Mouse (Mus musculus) CH12.LX (cell line): ENCODE data around the gene Krt19. TPM values are rescaled to one million over a fixed set of nuclear protein-coding genes. Genes with fewer than 3 reads are reported as not detected.

ENCODE experiments used
- DNase-seq: peaks from one replicate; pipeline ENCODE4 v3.0.0-alpha.2; 2013; ENCODE audit errors: extremely low read depth
- H3K27ac ChIP-seq: 2 replicates; pipeline ENCODE4 v1.5.1; 2012; ENCODE audit warnings: low read depth, mild to moderate bottlenecking, control low read depth, moderate library complexity; ENCODE audit not compliant: insufficient read depth
- H3K27me3 ChIP-seq: replicated peaks from 2 replicates; pipeline ENCODE3; 2012; ENCODE audit warnings: inconsistent platforms
- H3K36me3 ChIP-seq, 2 experiments: replicated peaks in 1 of 2; 2 replicates each; pipeline versions ENCODE3 to v1.6.1; 2012; ENCODE audit warnings: inconsistent platforms in 1 of 2, low read length in 1 of 2, mild to moderate bottlenecking in 1 of 2, mixed read lengths in 1 of 2, moderate library complexity in 1 of 2; ENCODE audit not compliant: control insufficient read depth in 1 of 2, insufficient read depth in 1 of 2
- H3K4me1 ChIP-seq, 2 experiments: 2 replicates each; pipeline ENCODE4 v1.6.1; 2012; ENCODE audit warnings: inconsistent platforms in 1 of 2, moderate library complexity in 1 of 2; ENCODE audit not compliant: insufficient read depth in 2 of 2, control insufficient read depth in 1 of 2
- H3K4me2 ChIP-seq: 2 replicates; pipeline ENCODE4 v1.6.1; 2012; ENCODE audit warnings: low read depth, mild to moderate bottlenecking, control low read depth; ENCODE audit not compliant: poor library complexity, insufficient read depth, severe bottlenecking
- H3K4me3 ChIP-seq, 3 experiments: fragments of 150-350 bp in 1 of 3; sonication (generic) in 1 of 3; replicated peaks in 1 of 3; 2 replicates each; pipeline versions ENCODE3 to v1.5.1; 2011 to 2012; ENCODE audit warnings: low read depth in 2 of 3, low read length in 2 of 3, mild to moderate bottlenecking in 2 of 3, moderate library complexity in 2 of 3, control low read depth in 1 of 3, improper control_type of control experiment in 1 of 3, inconsistent platforms in 1 of 3, mixed read lengths in 1 of 3; ENCODE audit not compliant: poor library complexity in 1 of 3
- H3K79me2 ChIP-seq: replicated peaks from 2 replicates; pipeline ENCODE4 v1.6.1; 2012; ENCODE audit warnings: mild to moderate bottlenecking, moderate library complexity; ENCODE audit not compliant: control insufficient read depth, poor library complexity, insufficient read depth, severe bottlenecking; ENCODE audit errors: extremely low read depth
- H3K9ac ChIP-seq: 2 replicates; pipeline ENCODE4 v1.6.1; 2012; ENCODE audit warnings: low read depth, mild to moderate bottlenecking, control low read depth, moderate library complexity; ENCODE audit not compliant: insufficient read depth
- H3K9me3 ChIP-seq: replicated peaks from 2 replicates; pipeline ENCODE3; 2012; ENCODE audit warnings: low read length, inconsistent platforms, mixed read lengths
- CHD1 ChIP-seq: IDR thresholded peaks from 2 replicates; pipeline ENCODE4 v1.6.1; 2012; ENCODE audit warnings: low read depth, low read length, improper control_type of control experiment, inconsistent platforms
- ELF1 ChIP-seq: IDR thresholded peaks from 2 replicates; pipeline ENCODE4 v1.6.1; 2014; ENCODE audit warnings: low read depth, mild to moderate bottlenecking, inconsistent platforms, low read length, improper control_type of control experiment
- MXI1 ChIP-seq: IDR thresholded peaks from 2 replicates; pipeline ENCODE4 v1.6.1; 2011; ENCODE audit warnings: mild to moderate bottlenecking, low read depth, low read length, improper control_type of control experiment
- POLR2AphosphoS2 ChIP-seq: IDR thresholded peaks from 2 replicates; pipeline ENCODE4 v1.6.1; 2011; ENCODE audit warnings: low read depth, low read length, improper control_type of control experiment
- RAD21 ChIP-seq: IDR thresholded peaks from 2 replicates; pipeline ENCODE4 v1.6.1; 2011; ENCODE audit warnings: low read depth, mild to moderate bottlenecking, low read length, improper control_type of control experiment, moderate library complexity
- RCOR1 ChIP-seq: conservative IDR thresholded peaks from 2 replicates; pipeline ENCODE4 v1.6.1; 2012; ENCODE audit warnings: low read depth, mild to moderate bottlenecking, inconsistent platforms, low read length, improper control_type of control experiment
- SMC3 ChIP-seq: IDR thresholded peaks from 2 replicates; pipeline ENCODE4 v1.6.1; 2011; ENCODE audit warnings: low read depth, low read length, improper control_type of control experiment
- UBTF ChIP-seq: IDR thresholded peaks from 2 replicates; pipeline ENCODE4 v1.6.1; 2012; ENCODE audit warnings: low read depth, mild to moderate bottlenecking, inconsistent platforms, low read length, improper control_type of control experiment, moderate library complexity
- USF1 ChIP-seq: IDR thresholded peaks from 2 replicates; pipeline ENCODE4 v1.6.1; 2014; ENCODE audit warnings: low read depth, mild to moderate bottlenecking, inconsistent platforms, low read length, improper control_type of control experiment
- USF2 ChIP-seq: conservative IDR thresholded peaks from 2 replicates; pipeline ENCODE4 v1.6.1; 2011; ENCODE audit warnings: low read depth, low read length, improper control_type of control experiment
- ZKSCAN1 ChIP-seq: IDR thresholded peaks from 2 replicates; pipeline ENCODE4 v1.6.1; 2012; ENCODE audit warnings: low read depth, inconsistent platforms, low read length, improper control_type of control experiment, borderline replicate concordance
- dilution Hi-C: fragments of 300-500 bp; cut with MboI; formaldehyde crosslinking; loops from 2 replicates; pipeline ENCODE4 v1.14.3; 2020; ENCODE audit warnings: low sequenced_read_pairs; ENCODE audit not compliant: extremely low pct_unique_long_range_greater_than_20kb, extremely low pct_ligation_motif_present
- in situ Hi-C: fragments of 300-500 bp; cut with MboI; formaldehyde crosslinking; loops from 3 replicates; pipeline ENCODE4 v1.14.3; 2019; ENCODE audit warnings: low sequenced_read_pairs, low pct_ligation_motif_present, low pct_unique_long_range_greater_than_20kb, mixed read lengths
- polyA plus RNA-seq: library from polyadenylated mRNA; unstranded; fragments of >175 nt; gene quantifications from 2 replicates; pipeline ENCODE4 v1.2.1, GENCODE M21; 2012; ENCODE audit warnings: low read depth; ENCODE audit not compliant: insufficient read length
- total RNA-seq, 2 experiments: library from RNA; depleted of rRNA; stranded (reverse); fragments of 300-350 nt in 1 of 2; fragments of >200 nt in 1 of 2; gene quantifications; 2 replicates each; pipeline ENCODE4 v1.2.3; 2012 to 2014

Gene Krt19
- total and polyA plus RNA-seq, 3 experiments: 0.17 TPM; not detected in 2

- no peak overlapping the region for H3K4me3 ChIP-seq
- no peak overlapping the region for H3K27ac ChIP-seq
- H3K4me2 ChIP-seq: no peak overlapping the region
- in situ Hi-C loops (no loop called here), dilution Hi-C loops (no loop called here)
- peaks cover 83% of the 10 kb centered on the region for H3K27me3 ChIP-seq
- no peaks in the 10 kb centered on the region for H3K9me3 ChIP-seq
- H3K79me2 ChIP-seq: no peaks in the 10 kb centered on the region
- no peak for DNase-seq
- TF ChIP-seq SMC3 (no peak), USF1 (peak; percentile 53), USF2 (peak; percentile 46), ELF1 (peak; percentile 44; the same call in 1 of the 2 replicates)
- TF ChIP-seq, all 38 proteins: peak for 3
- Histone ChIP-seq H3K9ac (no peak overlapping the region), H3K36me3 (no peaks in the 10 kb centered on the region), H3K4me1 (no peaks in the 10 kb centered on the region)
These were observed 33.3 kb upstream of the Krt19 start for GRCm38 (mm10) chr11:100181725-100182124.

- H3K79me2 ChIP-seq: no peaks in the 10 kb centered on the region
- TF ChIP-seq POLR2AphosphoS2 (no peak), UBTF (no peak), RAD21 (no peak), ZKSCAN1 (no peak), MXI1 (no peak), CHD1 (no peak)
- TF ChIP-seq, all 38 proteins: peak for 0
- in situ Hi-C loops (no loop called here), dilution Hi-C loops (no loop called here)
- Histone ChIP-seq H3K9me3 (no peaks in the 10 kb centered on the region), H3K27me3 (peaks cover 92% of the 10 kb centered on the region), H3K4me1 (no peaks in the 10 kb centered on the region), H3K4me2 (no peak overlapping the region), H3K4me3 (no peak overlapping the region), H3K9ac (no peak overlapping the region), H3K36me3 (no peaks in the 10 kb centered on the region), H3K27ac (no peak overlapping the region)
- no peak for DNase-seq
These were observed 30.8 kb upstream of the Krt19 start for GRCm38 (mm10) chr11:100179260-100179659.

- TF ChIP-seq RCOR1: no peak
- DNase-seq: no peak
- no peak overlapping the region for H3K9ac ChIP-seq
- H3K79me2 ChIP-seq: no peaks in the 10 kb centered on the region
- H3K36me3 ChIP-seq: no peaks in the 10 kb centered on the region
- no peaks in the 10 kb centered on the region for H3K4me1 ChIP-seq
- no peaks in the 10 kb centered on the region for H3K9me3 ChIP-seq
- no peak overlapping the region for H3K27ac ChIP-seq
- H3K4me3 ChIP-seq: no peak overlapping the region
- dilution Hi-C loops (no loop called here), in situ Hi-C loops (no loop called here)
- peaks cover 92% of the 10 kb centered on the region for H3K27me3 ChIP-seq
- no peak overlapping the region for H3K4me2 ChIP-seq
These were observed 29.8 kb upstream of the Krt19 start for GRCm38 (mm10) chr11:100178307-100178706.
